12 mouse cellular contexts compared by ENCODE assay signal in the genomic region with DNA sequence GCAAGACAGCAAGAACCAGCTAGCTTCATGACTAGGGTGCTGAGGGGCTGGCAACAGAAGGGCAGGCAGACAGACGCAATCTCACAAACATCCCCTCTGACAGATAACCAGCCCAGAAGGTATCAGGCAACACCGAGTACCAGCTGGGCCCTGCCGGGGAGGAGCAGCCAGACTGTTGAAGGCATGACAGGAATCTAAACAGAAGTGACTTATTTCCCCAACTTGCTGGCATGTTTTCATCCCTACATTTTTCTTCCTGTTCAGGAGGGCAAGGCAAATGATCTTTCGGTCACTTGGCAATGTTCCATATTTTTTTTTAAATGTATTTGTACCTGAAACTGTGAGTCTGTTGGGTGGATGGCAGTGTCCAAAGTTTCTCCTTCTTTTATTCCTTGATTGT. TPM values are rescaled to one million over a fixed set of nuclear protein-coding genes. Genes with fewer than 3 reads are reported as not detected.
A peak's percentile ranks its signal among the peaks of the same experiment; 100 is the strongest.
DNase-seq lines count a peak whose midpoint lies in the region; ATAC-seq and TF ChIP-seq lines count a peak whose summit lies in the region.
"Had no signal": no experiment of that assay in that cellular context is flagged by ENCODE, and none has a peak within 500 bp of the region (broad histone marks: within the 10 kb centered on the region; RNA-seq: fewer than 3 reads in every experiment).

No protein-coding gene starts in this region.

- no peak overlapping the region for H3K9ac ChIP-seq in hindbrain, postnatal 0 days (replicated peaks; ENCODE audit: low read length)
- no peak overlapping the region for H3K9ac ChIP-seq in hindbrain, embryonic 11.5 days (ENCODE audit: low read depth, low read length)
- H3K9ac ChIP-seq in intestine, postnatal 0 days (ENCODE audit: low read depth, low read length): no peak overlapping the region
- no peak overlapping the region for H3K9ac ChIP-seq in liver, embryonic 11.5 days (ENCODE audit: low read depth, low read length)
- H3K9ac ChIP-seq in forebrain, embryonic 11.5 days (ENCODE audit: low read length): no peak overlapping the region
- H3K9ac ChIP-seq: neural tube, embryonic 12.5 days had no signal

- ATAC-seq in hindbrain, postnatal 0 days: no peak
- ATAC-seq in hindbrain, embryonic 11.5 days (ENCODE audit: low FRiP score): no peak
- ATAC-seq in intestine, postnatal 0 days: peak; percentile 14; the same call in 1 of the 2 replicates
- peak; percentile 85 for ATAC-seq in liver, embryonic 11.5 days (replicated peaks; ENCODE audit: low FRiP score)
- ATAC-seq in forebrain, embryonic 11.5 days (replicated peaks; ENCODE audit: low FRiP score): no peak

- no peaks in the 10 kb centered on the region for H3K36me3 ChIP-seq in hindbrain, postnatal 0 days (ENCODE audit: insufficient read depth, low read length)
- H3K36me3 ChIP-seq in hindbrain, embryonic 11.5 days (ENCODE audit: control insufficient read depth, insufficient read depth, low read length): no peaks in the 10 kb centered on the region
- no peaks in the 10 kb centered on the region for H3K36me3 ChIP-seq in intestine, postnatal 0 days (ENCODE audit: control insufficient read depth, insufficient read depth)
- no peaks in the 10 kb centered on the region for H3K36me3 ChIP-seq in liver, embryonic 11.5 days (ENCODE audit: control insufficient read depth, insufficient read depth, low read length)
- H3K36me3 ChIP-seq in small intestine, adult 2 months (ENCODE audit: control insufficient read depth, insufficient read depth, low read length): no peaks in the 10 kb centered on the region
- no peaks in the 10 kb centered on the region for H3K36me3 ChIP-seq in forebrain, embryonic 11.5 days (ENCODE audit: control insufficient read depth, insufficient read depth, low read length)
- H3K36me3 ChIP-seq: neural tube, embryonic 12.5 days had no signal

- no peak overlapping the region for H3K27ac ChIP-seq in hindbrain, postnatal 0 days
- no peak overlapping the region for H3K27ac ChIP-seq in hindbrain, embryonic 11.5 days (ENCODE audit: low read depth, low read length)
- H3K27ac ChIP-seq in intestine, postnatal 0 days (ENCODE audit: low read depth, low read length): 0 out of 2 replicates have a peak overlapping the region, but pooled peaks have one; percentile 46
- no peak overlapping the region; the same call in 1 of the 2 replicates for H3K27ac ChIP-seq in liver, embryonic 11.5 days (ENCODE audit: low read depth, low read length)
- H3K27ac ChIP-seq in small intestine, adult 2 months (ENCODE audit: insufficient read depth, low read depth, low read length): peak overlapping the region; percentile 93
- H3K27ac ChIP-seq in forebrain, embryonic 11.5 days (ENCODE audit: low read depth, low read length): no peak overlapping the region
- H3K27ac ChIP-seq: neural tube, embryonic 12.5 days had no signal

- no peak for TF ChIP-seq CTCF in hindbrain, postnatal 0 days (IDR thresholded peaks at IDR 0.05; ENCODE audit: low read depth)
- TF ChIP-seq CTCF in intestine, postnatal 0 days (IDR thresholded peaks at IDR 0.05; ENCODE audit: low read depth): no peak
- TF ChIP-seq CTCF in small intestine, adult 2 months (IDR thresholded peaks at IDR 0.05; ENCODE audit: extremely low read depth, insufficient read length, insufficient replicate concordance, low read depth, low read length): no peak

- no peak for TF ChIP-seq POLR2A in small intestine, adult 2 months (IDR thresholded peaks at IDR 0.05; ENCODE audit: low read depth, low read length)

- H3K4me2 ChIP-seq in hindbrain, postnatal 0 days (ENCODE audit: low read depth, low read length): no peak overlapping the region
- no peak overlapping the region for H3K4me2 ChIP-seq in hindbrain, embryonic 11.5 days (replicated peaks; ENCODE audit: low read depth, low read length)
- no peak overlapping the region for H3K4me2 ChIP-seq in intestine, postnatal 0 days (replicated peaks; ENCODE audit: low read depth)
- H3K4me2 ChIP-seq in liver, embryonic 11.5 days: no peak overlapping the region
- H3K4me2 ChIP-seq in forebrain, embryonic 11.5 days (ENCODE audit: low read depth, low read length, severe bottlenecking): no peak overlapping the region
- H3K4me2 ChIP-seq: neural tube, embryonic 12.5 days had no signal

- 0 out of 2 replicates have a peak, but pooled peaks cover 3% of the 10 kb centered on the region for H3K9me3 ChIP-seq in hindbrain, postnatal 0 days (ENCODE audit: low read length)
- H3K9me3 ChIP-seq in hindbrain, embryonic 11.5 days (ENCODE audit: control insufficient read depth, low read length): no peaks in the 10 kb centered on the region
- H3K9me3 ChIP-seq in intestine, postnatal 0 days (ENCODE audit: control insufficient read depth): no peaks in the 10 kb centered on the region
- H3K9me3 ChIP-seq in liver, embryonic 11.5 days (ENCODE audit: control insufficient read depth, low read length): no peaks in the 10 kb centered on the region
- H3K9me3 ChIP-seq in forebrain, embryonic 11.5 days (ENCODE audit: control insufficient read depth, low read length): no peaks in the 10 kb centered on the region
- H3K9me3 ChIP-seq: neural tube, embryonic 12.5 days had no signal

- no peak overlapping the region for H3K4me3 ChIP-seq in hindbrain, postnatal 0 days (ENCODE audit: low read length)
- H3K4me3 ChIP-seq in hindbrain, embryonic 11.5 days (ENCODE audit: low read depth, low read length): no peak overlapping the region
- H3K4me3 ChIP-seq in intestine, postnatal 0 days (ENCODE audit: low read depth, low read length): no peak overlapping the region
- H3K4me3 ChIP-seq in liver, embryonic 11.5 days (ENCODE audit: low read depth, low read length): no peak overlapping the region
- no peak overlapping the region for H3K4me3 ChIP-seq in small intestine, adult 2 months (ENCODE audit: low read depth, low read length)
- no peak overlapping the region for H3K4me3 ChIP-seq in forebrain, embryonic 11.5 days (ENCODE audit: low read depth, low read length)
- H3K4me3 ChIP-seq: neural tube, embryonic 12.5 days had no signal

- no peaks in the 10 kb centered on the region for H3K27me3 ChIP-seq in hindbrain, postnatal 0 days (ENCODE audit: insufficient read depth, low read length)
- H3K27me3 ChIP-seq in hindbrain, embryonic 11.5 days (ENCODE audit: control insufficient read depth, insufficient read depth, low read length): no peaks in the 10 kb centered on the region
- no peaks in the 10 kb centered on the region for H3K27me3 ChIP-seq in intestine, postnatal 0 days (replicated peaks; ENCODE audit: control insufficient read depth, insufficient read depth, low read length)
- H3K27me3 ChIP-seq in liver, embryonic 11.5 days (replicated peaks; ENCODE audit: control insufficient read depth, insufficient read depth, low read length): no peaks in the 10 kb centered on the region
- no peaks in the 10 kb centered on the region for H3K27me3 ChIP-seq in small intestine, adult 2 months (ENCODE audit: control insufficient read depth, insufficient read depth, low read length)
- no peaks in the 10 kb centered on the region for H3K27me3 ChIP-seq in forebrain, embryonic 11.5 days (ENCODE audit: control insufficient read depth, insufficient read depth, low read length)
- H3K27me3 ChIP-seq: neural tube, embryonic 12.5 days had no signal

- WGBS in hindbrain, postnatal 0 days: 28% methylated on average over 4 of the region's 4 CpGs
- 60% methylated on average over 4 of the region's 4 CpGs for WGBS in hindbrain, embryonic 11.5 days
- 8% methylated on average over 4 of the region's 4 CpGs for WGBS in intestine, postnatal 0 days
- 24% methylated on average over 4 of the region's 4 CpGs for WGBS in liver, embryonic 11.5 days
- WGBS in small intestine, adult 2 months: 9% methylated on average over 4 of the region's 4 CpGs
- 67% methylated on average over 4 of the region's 4 CpGs for WGBS in forebrain, embryonic 11.5 days

- peak; percentile 4 for DNase-seq in hindbrain, postnatal 0 days (ENCODE audit: low spot score)
- no peak for DNase-seq in hindbrain, embryonic 11.5 days (ENCODE audit: low spot score)
- DNase-seq in liver, embryonic 11.5 days (ENCODE audit: low spot score): no peak
- DNase-seq in gastrocnemius, postnatal 25 days: no peak
- no peak for DNase-seq in cerebellum, adult 11 months
- no peak for DNase-seq in forebrain, embryonic 11.5 days (ENCODE audit: low spot score)
- DNase-seq: cerebellum, adult 18-20 months; layer of hippocampus, adult 9-11 months; thymus, postnatal 36 days had no signal

- H3K4me1 ChIP-seq in hindbrain, postnatal 0 days (ENCODE audit: insufficient read depth, low read length): no peaks in the 10 kb centered on the region
- H3K4me1 ChIP-seq in hindbrain, embryonic 11.5 days (replicated peaks; ENCODE audit: control insufficient read depth, insufficient read depth, low read length): no peaks in the 10 kb centered on the region
- peaks cover 19% of the 10 kb centered on the region for H3K4me1 ChIP-seq in intestine, postnatal 0 days (replicated peaks; ENCODE audit: control insufficient read depth, insufficient read depth, low read length)
- H3K4me1 ChIP-seq in liver, embryonic 11.5 days (replicated peaks; ENCODE audit: control insufficient read depth, insufficient read depth, low read length): peaks cover 19% of the 10 kb centered on the region
- peaks cover 39% of the 10 kb centered on the region for H3K4me1 ChIP-seq in small intestine, adult 2 months (ENCODE audit: control insufficient read depth, insufficient read depth, insufficient read length, low read length)
- 0 out of 2 replicates have a peak, but pooled peaks cover 3% of the 10 kb centered on the region for H3K4me1 ChIP-seq in forebrain, embryonic 11.5 days (replicated peaks; ENCODE audit: control insufficient read depth, insufficient read depth, low read length)

RNA-seq across cellular contexts. Expression of a gene that starts 32.1 kb away (rescaled TPM):
- total RNA-seq in hindbrain, postnatal 0 days (2014; rRNA removed): 44.7 and 52.6 TPM in 2 replicates
- 62.4 and 72.7 TPM in 2 replicates for polyA plus RNA-seq in hindbrain, postnatal 0 days (2015; fragmentation: Nextera tagmentation; extraction: Ambion mirVana)
- 73.8 and 91.1 TPM in 2 replicates for polyA plus RNA-seq in hindbrain, embryonic 11.5 days (2014; fragmentation: Nextera tagmentation; extraction: Ambion mirVana)
- polyA plus RNA-seq in intestine, postnatal 0 days (2015; fragmentation: Nextera tagmentation; extraction: Ambion mirVana): 342 and 379 TPM in 2 replicates
- 96.2 and 97.3 TPM in 2 replicates for polyA plus RNA-seq in liver, embryonic 11.5 days (2014; fragmentation: Nextera tagmentation; extraction: Ambion mirVana)
- 95.0 and 368 TPM in 2 replicates for polyA plus RNA-seq in small intestine, adult 2 months (2012; rRNA removed)
- 1 to 10 TPM; 2.2 to 2.9 TPM for total RNA-seq in gastrocnemius, postnatal 25 days (2021)
- 122 and 135 TPM in 2 replicates for polyA plus RNA-seq in forebrain, embryonic 11.5 days (2014; fragmentation: Nextera tagmentation; extraction: Ambion mirVana)

Comparison
In these comparisons a context has a peak if more than half of its experiments do, and no peak if none do; other contexts are left out.
1. ATAC-seq: peak in intestine, postnatal 0 days (single experiment) and liver, embryonic 11.5 days (single experiment); none in hindbrain, postnatal 0 days (single experiment), hindbrain, embryonic 11.5 days (single experiment) and forebrain, embryonic 11.5 days (single experiment).
2. H3K27ac ChIP-seq: peak in intestine, postnatal 0 days (single experiment) and small intestine, adult 2 months (single experiment); none in hindbrain, postnatal 0 days (single experiment), hindbrain, embryonic 11.5 days (single experiment), liver, embryonic 11.5 days (single experiment) and forebrain, embryonic 11.5 days (single experiment).